Mouse (Mus musculus): ENCODE measurements around the gene Ftl1.
A peak's percentile ranks its signal among the peaks of the same experiment; 100 is the strongest.

Ftl1 gene

GRCm38 (mm10) chr7:45451344-45451982 is 8.2 kb downstream of the Ftl1 start:
- DNase-seq (ENCODE audit: low spot score), result peak; percentile 74

GRCm38 (mm10) chr7:45449974-45450373 is 9.7 kb downstream of the Ftl1 start:
- DNase-seq (ENCODE audit: low spot score), result no peak

GRCm38 (mm10) chr7:45447325-45447990 is 12.2 kb downstream of the Ftl1 start:
- no peak for DNase-seq (ENCODE audit: low spot score)

- no peak for DNase-seq (ENCODE audit: low spot score)
These were observed 13.1 kb downstream of the Ftl1 start for GRCm38 (mm10) chr7:45446589-45446988.

- no peak for DNase-seq (ENCODE audit: low spot score)
These were observed 15.9 kb downstream of the Ftl1 start for GRCm38 (mm10) chr7:45443526-45444420.

- DNase-seq (ENCODE audit: low spot score), result no peak
These were observed 22.0 kb downstream of the Ftl1 start, which contains the start of gene Ruvbl2 for GRCm38 (mm10) chr7:45437521-45438276. Gene Ruvbl2 (minus strand): TSS chr7:45438096.

GRCm38 (mm10) chr7:45437046-45437445 is 22.6 kb downstream of the Ftl1 start:
- no peak for DNase-seq (ENCODE audit: low spot score)

GRCm38 (mm10) chr7:45436444-45436843 is 23.2 kb downstream of the Ftl1 start:
- no peak for DNase-seq (ENCODE audit: low spot score)

- no peak for DNase-seq (ENCODE audit: low spot score)
These were observed 24.6 kb downstream of the Ftl1 start for GRCm38 (mm10) chr7:45435038-45435437.

- peak; percentile 98 for DNase-seq (ENCODE audit: low spot score)
These were observed 25.3 kb downstream of the Ftl1 start, which contains the start of gene Gys1 for GRCm38 (mm10) chr7:45434203-45435015. Gene Gys1 (plus strand): TSS chr7:45434844.

- no peak for DNase-seq (ENCODE audit: low spot score)
These were observed 25.9 kb downstream of the Ftl1 start for GRCm38 (mm10) chr7:45433835-45434202.

GRCm38 (mm10) chr7:45426556-45426955 is 33.1 kb downstream of the Ftl1 start:
- DNase-seq (ENCODE audit: low spot score), result no peak

- no peak for DNase-seq (ENCODE audit: low spot score)
These were observed 38.5 kb downstream of the Ftl1 start for GRCm38 (mm10) chr7:45421194-45421593.

- DNase-seq (ENCODE audit: low spot score), result no peak
These were observed 39.1 kb downstream of the Ftl1 start, which contains the start of gene Lhb for GRCm38 (mm10) chr7:45420615-45420919. Gene Lhb (plus strand): TSS chr7:45420820.

- no peak for DNase-seq (ENCODE audit: low spot score)
These were observed 39.6 kb downstream of the Ftl1 start for GRCm38 (mm10) chr7:45419859-45420614.

GRCm38 (mm10) chr7:45417962-45418492 is 41.7 kb downstream of the Ftl1 start:
- DNase-seq (ENCODE audit: low spot score), result no peak

GRCm38 (mm10) chr7:45415636-45416035 is 44.0 kb downstream of the Ftl1 start:
- no peak for DNase-seq (ENCODE audit: low spot score)

- no peak for DNase-seq (ENCODE audit: low spot score)
These were observed 44.9 kb downstream of the Ftl1 start for GRCm38 (mm10) chr7:45414740-45415224.

GRCm38 (mm10) chr7:45413864-45414739 is 45.6 kb downstream of the Ftl1 start:
- no peak for DNase-seq (ENCODE audit: low spot score)

Data from spleen, adult 12 weeks (tissue).